8 mouse cellular contexts compared by ENCODE assay signal in genomic region chr10:60080601-60080981, GRCm38 (mm10). TPM values are rescaled to one million over a fixed set of nuclear protein-coding genes. Genes with fewer than 3 reads are reported as not detected.
A peak's percentile ranks its signal among the peaks of the same experiment; 100 is the strongest.
DNase-seq lines count a peak whose midpoint lies in the region; ATAC-seq and TF ChIP-seq lines count a peak whose summit lies in the region.

No protein-coding gene starts in this region.

- H3K9me3 ChIP-seq in hindbrain, embryonic 10.5 days = no peaks in the 10 kb centered on the region
- H3K9me3 ChIP-seq in hindbrain, embryonic 12.5 days (replicated peaks) = no peaks in the 10 kb centered on the region
- H3K9me3 ChIP-seq in E14TG2a.4 (ENCODE audit: low read length) = no peaks in the 10 kb centered on the region
- no peaks in the 10 kb centered on the region for H3K9me3 ChIP-seq in heart, embryonic 14.5 days (ENCODE audit: control insufficient read depth, low read length)
- no peaks in the 10 kb centered on the region for H3K9me3 ChIP-seq in liver, embryonic 11.5 days (ENCODE audit: control insufficient read depth, low read length)

- no peaks in the 10 kb centered on the region for H3K36me3 ChIP-seq in hindbrain, embryonic 10.5 days
- H3K36me3 ChIP-seq in hindbrain, embryonic 12.5 days = no peaks in the 10 kb centered on the region
- H3K36me3 ChIP-seq in E14TG2a.4 (ENCODE audit: insufficient read depth, low read length) = no peaks in the 10 kb centered on the region
- H3K36me3 ChIP-seq in heart, embryonic 14.5 days (ENCODE audit: control insufficient read depth, insufficient read depth, low read length) = no peaks in the 10 kb centered on the region
- no peaks in the 10 kb centered on the region for H3K36me3 ChIP-seq in liver, embryonic 11.5 days (ENCODE audit: control insufficient read depth, insufficient read depth, low read length)

- H3K4me3 ChIP-seq in hindbrain, embryonic 10.5 days = no peak overlapping the region
- no peak overlapping the region for H3K4me3 ChIP-seq in hindbrain, embryonic 12.5 days
- H3K4me3 ChIP-seq in E14TG2a.4 (replicated peaks; ENCODE audit: low read length) = peak overlapping the region; percentile 55
- no peak overlapping the region for H3K4me3 ChIP-seq in heart, embryonic 14.5 days (ENCODE audit: control insufficient read depth in 1 of 2, insufficient read depth in 1 of 2, low read depth in 1 of 2, low read length in 2 of 2)
- H3K4me3 ChIP-seq in liver, embryonic 11.5 days (ENCODE audit: low read depth, low read length) = no peak overlapping the region

- H3K4me1 ChIP-seq in hindbrain, embryonic 10.5 days (replicated peaks) = peaks cover 25% of the 10 kb centered on the region
- peaks cover 20% of the 10 kb centered on the region for H3K4me1 ChIP-seq in hindbrain, embryonic 12.5 days
- H3K4me1 ChIP-seq in E14TG2a.4 (replicated peaks; ENCODE audit: low read depth, low read length) = peaks cover 42% of the 10 kb centered on the region
- H3K4me1 ChIP-seq in heart, embryonic 14.5 days (ENCODE audit: control insufficient read depth in 2 of 2, insufficient read depth in 2 of 2, low read length in 2 of 2) = peaks cover 38 to 55% of the 10 kb centered on the region in 2 experiments
- H3K4me1 ChIP-seq in liver, embryonic 11.5 days (replicated peaks; ENCODE audit: control insufficient read depth, insufficient read depth, low read length) = peaks cover 51% of the 10 kb centered on the region

- peak overlapping the region; percentile 69; the same call in 1 of the 2 replicates for H3K27ac ChIP-seq in hindbrain, embryonic 10.5 days
- H3K27ac ChIP-seq in hindbrain, embryonic 12.5 days = no peak overlapping the region; the same call in 1 of the 2 replicates
- peak overlapping the region; percentile 73 to 78 for H3K27ac ChIP-seq in heart, embryonic 14.5 days (replicated peaks in 1 of 2; ENCODE audit: control insufficient read depth in 1 of 2, insufficient read depth in 1 of 2, low read depth in 2 of 2, low read length in 2 of 2)
- H3K27ac ChIP-seq in liver, embryonic 11.5 days (ENCODE audit: low read depth, low read length) = peak overlapping the region; percentile 93

- no peaks in the 10 kb centered on the region for H3K27me3 ChIP-seq in hindbrain, embryonic 10.5 days (ENCODE audit: insufficient read depth, poor library complexity, severe bottlenecking)
- H3K27me3 ChIP-seq in hindbrain, embryonic 12.5 days = no peaks in the 10 kb centered on the region
- no peaks in the 10 kb centered on the region for H3K27me3 ChIP-seq in E14TG2a.4 (ENCODE audit: insufficient read depth, low read length)
- peaks cover 11% of the 10 kb centered on the region for H3K27me3 ChIP-seq in heart, embryonic 14.5 days (ENCODE audit: control insufficient read depth, insufficient read depth, low read length)
- no peaks in the 10 kb centered on the region for H3K27me3 ChIP-seq in liver, embryonic 11.5 days (replicated peaks; ENCODE audit: control insufficient read depth, insufficient read depth, low read length)

- no peak for TF ChIP-seq CTCF in E14TG2a.4 (conservative IDR thresholded peaks at IDR 0.05; ENCODE audit: low read length)

- 64% methylated on average over 5 of the region's 5 CpGs for WGBS in hindbrain, embryonic 10.5 days
- 66% methylated on average over 5 of the region's 5 CpGs for WGBS in hindbrain, embryonic 12.5 days
- WGBS in heart, embryonic 14.5 days = 37% methylated on average over 5 of the region's 5 CpGs
- 20% methylated on average over 5 of the region's 5 CpGs for WGBS in liver, embryonic 11.5 days

- H3K9ac ChIP-seq in hindbrain, embryonic 12.5 days = no peak overlapping the region
- peak overlapping the region; percentile 48 for H3K9ac ChIP-seq in heart, embryonic 14.5 days (ENCODE audit: low read length)
- H3K9ac ChIP-seq in liver, embryonic 11.5 days (ENCODE audit: low read depth, low read length) = 0 out of 2 replicates have a peak overlapping the region, but pooled peaks have one; percentile 23

- no peak for ATAC-seq in hindbrain, embryonic 12.5 days (ENCODE audit: low FRiP score)
- ATAC-seq in heart, embryonic 14.5 days (ENCODE audit: insufficient number of reproducible peaks, insufficient read depth, low FRiP score, low read depth) = no peak
- ATAC-seq in liver, embryonic 11.5 days (replicated peaks; ENCODE audit: low FRiP score) = no peak; the same call in 1 of the 2 replicates

- no peak for DNase-seq in hindbrain, embryonic 10.5 days (ENCODE audit: low spot score)
- DNase-seq in liver, embryonic 11.5 days (ENCODE audit: low spot score) = no peak
- DNase-seq in cerebellum, adult 11-12 months = no peak
- no peak for DNase-seq in frontal cortex, adult 2 months (ENCODE audit: extremely low spot score in 1 of 2, low spot score in 1 of 2)
- DNase-seq in frontal cortex, postnatal 14 days (ENCODE audit: low spot score in 2 of 2) = no peak

- H3K4me2 ChIP-seq in hindbrain, embryonic 12.5 days (replicated peaks) = no peak overlapping the region
- H3K4me2 ChIP-seq in heart, embryonic 14.5 days (ENCODE audit: low read length) = peak overlapping the region; percentile 19
- peak overlapping the region; percentile 37 for H3K4me2 ChIP-seq in liver, embryonic 11.5 days

RNA-seq across cellular contexts. Expression of gene Spock2, which starts 25.4 kb away (rescaled TPM):
- polyA plus RNA-seq in hindbrain, embryonic 10.5 days (2016; fragmentation: Nextera tagmentation; extraction: Ambion mirVana) = 17.7 and 20.4 TPM in 2 replicates
- polyA plus RNA-seq in hindbrain, embryonic 12.5 days (2016; fragmentation: Nextera tagmentation; extraction: Ambion mirVana) = 35.4 and 38.6 TPM in 2 replicates
- 2.6 and 3.7 TPM in 2 replicates for polyA plus RNA-seq in heart, embryonic 14.5 days (2014; fragmentation: Nextera tagmentation; extraction: Ambion mirVana)
- 0.44 and 0.52 TPM in 2 replicates for polyA plus RNA-seq in liver, embryonic 11.5 days (2014; fragmentation: Nextera tagmentation; extraction: Ambion mirVana)
- polyA plus RNA-seq in frontal cortex, adult 2 months (2012; rRNA removed) = 362 and 366 TPM in 2 replicates
